Mouse (Mus musculus): ENCODE data around the gene Gm8267. TPM values are rescaled to one million over a fixed set of nuclear protein-coding genes. Genes with fewer than 3 reads are reported as not detected.
"Not testable (repeated sequence)": the region's sequence is repeated elsewhere in the genome, so short reads cannot be mapped to it uniquely, and the experiment has no call there.

Gene Gm8267
- not detected in 2 replicates for polyA plus RNA-seq (2014; fragmentation: Nextera tagmentation; extraction: Ambion mirVana)

- no peaks in the 10 kb centered on the region for H3K27me3 ChIP-seq (ENCODE audit: control insufficient read depth, insufficient read depth, low read length)
- H3K9me3 ChIP-seq (ENCODE audit: control insufficient read depth, low read depth, low read length) = no peaks in the 10 kb centered on the region
- no peak within 1 kb of the TSS for H3K27ac ChIP-seq (ENCODE audit: low read length)
- no peak within 1 kb of the TSS for H3K4me2 ChIP-seq (replicated peaks; ENCODE audit: low read depth, low read length)
- H3K36me3 ChIP-seq (ENCODE audit: control insufficient read depth, insufficient read depth, low read length) = no peaks in the 10 kb centered on the region
- ATAC-seq (ENCODE audit: insufficient number of reproducible peaks, insufficient read depth, low FRiP score, low read depth) = no peak
- H3K9ac ChIP-seq (replicated peaks; ENCODE audit: low read depth, low read length) = no peak within 1 kb of the TSS
- WGBS = 75% methylated on average over 3 of the region's 3 CpGs
- no peak within 1 kb of the TSS for H3K4me3 ChIP-seq (ENCODE audit: low read depth, low read length)
- no peaks in the 10 kb centered on the region for H3K4me1 ChIP-seq (ENCODE audit: control insufficient read depth, insufficient read depth, low read length)
Observed at GRCm38 (mm10) chr14:44750240-44750639, at the start of gene Gm8267. Gm8267 (minus strand) TSS chr14:44750340.

DNA sequence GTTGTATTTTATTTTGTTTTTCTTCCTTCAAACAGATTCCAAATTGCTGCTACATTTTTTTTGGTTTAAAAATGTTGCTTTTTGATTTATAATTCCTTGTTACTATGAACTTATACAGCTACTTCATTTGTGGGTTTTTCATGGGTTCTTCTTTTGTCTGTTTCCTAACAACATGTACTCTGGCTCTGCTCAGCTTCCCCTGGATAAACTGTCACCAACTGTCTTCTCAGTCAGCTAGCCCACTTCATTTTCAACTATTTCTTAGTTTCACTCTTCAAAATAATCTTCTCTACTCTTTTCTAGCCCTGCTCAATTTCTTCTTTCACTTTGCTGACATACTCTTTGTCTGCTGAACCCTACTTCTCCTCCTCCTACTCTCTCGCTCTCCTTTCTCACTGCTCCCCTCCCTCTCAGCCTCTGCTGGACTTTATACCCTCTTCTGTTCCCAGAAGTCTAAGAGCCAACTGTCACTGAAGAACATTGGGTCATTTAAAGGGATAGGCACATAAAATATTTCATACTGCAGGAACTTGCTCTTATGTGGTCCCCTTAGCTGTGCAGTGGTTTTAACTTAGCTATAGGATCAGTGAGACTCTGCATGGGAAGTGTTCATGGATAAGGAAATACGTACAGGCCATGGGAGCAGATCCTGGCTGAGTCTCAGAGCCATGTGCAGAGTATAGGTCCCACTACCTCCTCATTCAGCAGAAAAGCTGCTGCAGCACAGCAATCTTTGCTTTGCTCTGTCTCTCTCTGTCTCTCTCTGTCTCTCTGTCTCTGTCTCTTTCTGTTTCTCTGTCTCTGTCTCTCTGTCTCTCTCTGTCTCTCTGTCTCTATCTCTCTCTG is 39.6 kb upstream of the Gm8267 start:
- ATAC-seq (ENCODE audit: insufficient number of reproducible peaks, insufficient read depth, low FRiP score, low read depth) = peak; percentile 56; the same call in 1 of the 2 replicates
- not testable (repeated sequence) for H3K9me3 ChIP-seq (ENCODE audit: control insufficient read depth, low read depth, low read length); H3K9ac ChIP-seq (replicated peaks; ENCODE audit: low read depth, low read length); H3K4me3 ChIP-seq (ENCODE audit: low read depth, low read length); H3K36me3 ChIP-seq (ENCODE audit: control insufficient read depth, insufficient read depth, low read length); H3K27ac ChIP-seq (ENCODE audit: low read length); H3K4me1 ChIP-seq (ENCODE audit: control insufficient read depth, insufficient read depth, low read length); H3K4me2 ChIP-seq (replicated peaks; ENCODE audit: low read depth, low read length); H3K27me3 ChIP-seq (ENCODE audit: control insufficient read depth, insufficient read depth, low read length)
- 64% methylated on average over 2 of the region's 2 CpGs for WGBS

DNA sequence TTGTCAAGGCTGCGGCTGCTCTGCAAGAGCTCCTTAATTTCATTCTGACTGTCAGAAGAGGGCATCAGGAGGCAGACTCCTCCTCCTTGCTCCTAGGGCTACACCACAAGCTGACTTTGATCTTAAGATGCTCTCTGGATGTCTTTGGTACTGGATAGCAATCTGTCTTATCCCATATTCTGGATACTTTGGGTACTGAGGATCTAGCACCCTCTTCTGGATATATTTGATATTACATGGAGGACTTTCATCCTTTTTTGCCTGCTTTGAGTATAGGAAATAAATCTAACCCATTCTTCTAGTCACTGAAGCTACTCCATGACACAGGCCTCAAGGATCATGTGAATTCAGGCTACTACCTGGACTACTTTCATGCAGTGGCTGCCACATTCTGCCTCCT is 7.4 kb downstream of the Gm8267 start:
- H3K9me3 ChIP-seq (ENCODE audit: control insufficient read depth, low read depth, low read length); H3K27me3 ChIP-seq (ENCODE audit: control insufficient read depth, insufficient read depth, low read length); H3K4me1 ChIP-seq (ENCODE audit: control insufficient read depth, insufficient read depth, low read length); H3K4me3 ChIP-seq (ENCODE audit: low read depth, low read length); H3K4me2 ChIP-seq (replicated peaks; ENCODE audit: low read depth, low read length); H3K27ac ChIP-seq (ENCODE audit: low read length); H3K36me3 ChIP-seq (ENCODE audit: control insufficient read depth, insufficient read depth, low read length); H3K9ac ChIP-seq (replicated peaks; ENCODE audit: low read depth, low read length); ATAC-seq (ENCODE audit: insufficient number of reproducible peaks, insufficient read depth, low FRiP score, low read depth): not testable (repeated sequence)
- WGBS = 62% methylated on average over 1 of the region's 1 CpGs

DNA sequence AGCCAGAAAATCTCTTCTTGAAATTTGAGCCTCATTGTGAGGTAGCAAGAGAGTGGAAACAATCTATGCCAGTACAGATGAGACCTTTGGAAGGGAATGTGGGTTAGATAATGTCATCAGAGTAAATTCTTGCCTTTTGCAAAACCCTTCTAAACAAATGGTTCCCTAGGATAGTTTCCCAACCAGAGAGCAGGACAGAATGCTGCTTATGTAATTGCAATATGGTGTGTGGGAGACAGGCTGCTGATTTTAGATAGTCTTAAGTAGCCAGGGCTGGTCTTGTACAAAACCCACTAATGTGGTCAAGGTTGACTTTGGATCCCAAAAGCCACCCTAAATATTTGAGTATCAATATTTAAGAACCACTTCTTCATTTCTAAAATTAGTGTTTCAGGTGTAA is 19.4 kb downstream of the Gm8267 start:
- H3K9ac ChIP-seq (replicated peaks; ENCODE audit: low read depth, low read length); H3K4me2 ChIP-seq (replicated peaks; ENCODE audit: low read depth, low read length); H3K36me3 ChIP-seq (ENCODE audit: control insufficient read depth, insufficient read depth, low read length); H3K27me3 ChIP-seq (ENCODE audit: control insufficient read depth, insufficient read depth, low read length); H3K27ac ChIP-seq (ENCODE audit: low read length); H3K9me3 ChIP-seq (ENCODE audit: control insufficient read depth, low read depth, low read length); ATAC-seq (ENCODE audit: insufficient number of reproducible peaks, insufficient read depth, low FRiP score, low read depth); H3K4me3 ChIP-seq (ENCODE audit: low read depth, low read length); H3K4me1 ChIP-seq (ENCODE audit: control insufficient read depth, insufficient read depth, low read length): not testable (repeated sequence)

- not testable (repeated sequence) for H3K4me1 ChIP-seq (ENCODE audit: control insufficient read depth, insufficient read depth, low read length); H3K36me3 ChIP-seq (ENCODE audit: control insufficient read depth, insufficient read depth, low read length); H3K27me3 ChIP-seq (ENCODE audit: control insufficient read depth, insufficient read depth, low read length); H3K9me3 ChIP-seq (ENCODE audit: control insufficient read depth, low read depth, low read length); H3K9ac ChIP-seq (replicated peaks; ENCODE audit: low read depth, low read length); H3K4me2 ChIP-seq (replicated peaks; ENCODE audit: low read depth, low read length); H3K27ac ChIP-seq (ENCODE audit: low read length); ATAC-seq (ENCODE audit: insufficient number of reproducible peaks, insufficient read depth, low FRiP score, low read depth); H3K4me3 ChIP-seq (ENCODE audit: low read depth, low read length)
- WGBS = 89% methylated on average over 3 of the region's 3 CpGs
Observed at GRCm38 (mm10) chr14:44706356-44706755, 43.8 kb downstream of the Gm8267 start, which contains the start of gene Gm8257. Gm8257 (minus strand) TSS chr14:44706456.

Other genes starting within 250 kb of the Gm8267 start
- not detected in 2 replicates for gene Gm17093, start 232.1 kb downstream of the Gm8267 start, polyA plus RNA-seq (2014; fragmentation: Nextera tagmentation; extraction: Ambion mirVana)
- gene Gm8247, start 167.2 kb downstream of the Gm8267 start, polyA plus RNA-seq (2014; fragmentation: Nextera tagmentation; extraction: Ambion mirVana) = not detected in 2 replicates
- not detected in 2 replicates for gene Gm5624, start 122.4 kb downstream of the Gm8267 start, polyA plus RNA-seq (2014; fragmentation: Nextera tagmentation; extraction: Ambion mirVana)
- gene Gm8257, start 43.9 kb downstream of the Gm8267 start, polyA plus RNA-seq (2014; fragmentation: Nextera tagmentation; extraction: Ambion mirVana) = not detected in 2 replicates
- gene Ptgdr, start 109.0 kb upstream of the Gm8267 start, polyA plus RNA-seq (2014; fragmentation: Nextera tagmentation; extraction: Ambion mirVana) = 0.98 and 1.3 TPM in 2 replicates
- 2.2 and 3.3 TPM in 2 replicates for gene Ptger2, start 237.9 kb upstream of the Gm8267 start, polyA plus RNA-seq (2014; fragmentation: Nextera tagmentation; extraction: Ambion mirVana)